ENCODE assay signal across 36 mouse cellular contexts in genomic region chr8:93221896-93222295, GRCm38 (mm10). TPM values are rescaled to one million over a fixed set of nuclear protein-coding genes. Genes with fewer than 3 reads are reported as not detected.
"Had no signal": no experiment of that assay in that cellular context is flagged by ENCODE, and none has a peak within 500 bp of the region (broad histone marks: within the 10 kb centered on the region; RNA-seq: fewer than 3 reads in every experiment).

No protein-coding gene starts in this region.

- DNase-seq: forebrain, postnatal 0 days; gastrocnemius, postnatal 14 days; gastrocnemius, postnatal 36 days; heart, adult 11 months; heart, adult 2 months; heart, postnatal 14 days; heart, postnatal 36 days; layer of hippocampus, adult 9-11 months; layer of hippocampus, postnatal 36 days; left cerebral cortex, postnatal 4 days; lung, adult 18-20 months had no signal

- H3K4me1 ChIP-seq: forebrain, embryonic 15.5 days; hindbrain, embryonic 13.5 days; hindbrain, embryonic 15.5 days; limb, embryonic 13.5 days; limb, embryonic 15.5 days; liver, embryonic 12.5 days had no signal

- H3K27me3 ChIP-seq: forebrain, embryonic 15.5 days; heart, embryonic 13.5 days; heart, embryonic 15.5 days; hindbrain, embryonic 13.5 days; hindbrain, embryonic 15.5 days; limb, embryonic 13.5 days; limb, embryonic 15.5 days; liver, embryonic 12.5 days had no signal

- ATAC-seq: forebrain, embryonic 15.5 days; forebrain, postnatal 0 days; hindbrain, postnatal 0 days; intestine, embryonic 16.5 days; liver, embryonic 12.5 days had no signal

- H3K9ac ChIP-seq: forebrain, embryonic 15.5 days; forebrain, postnatal 0 days; heart, embryonic 13.5 days; heart, embryonic 15.5 days; hindbrain, embryonic 13.5 days; hindbrain, embryonic 15.5 days; limb, embryonic 13.5 days; limb, embryonic 15.5 days; liver, embryonic 12.5 days; liver, embryonic 14.5 days had no signal

- H3K4me2 ChIP-seq: forebrain, embryonic 15.5 days; heart, embryonic 11.5 days; heart, embryonic 13.5 days; heart, embryonic 15.5 days; hindbrain, embryonic 13.5 days; hindbrain, embryonic 15.5 days; limb, embryonic 13.5 days; limb, embryonic 15.5 days; liver, embryonic 12.5 days had no signal

- H3K9me3 ChIP-seq: forebrain, embryonic 15.5 days; heart, embryonic 13.5 days; heart, embryonic 15.5 days; hindbrain, embryonic 13.5 days; hindbrain, embryonic 15.5 days; limb, embryonic 13.5 days; limb, embryonic 15.5 days; liver, embryonic 12.5 days had no signal

- H3K36me3 ChIP-seq: forebrain, embryonic 15.5 days; heart, embryonic 13.5 days; heart, embryonic 15.5 days; hindbrain, embryonic 13.5 days; hindbrain, embryonic 15.5 days; limb, embryonic 13.5 days; limb, embryonic 15.5 days; liver, embryonic 12.5 days had no signal

- H3K4me3 ChIP-seq: forebrain, embryonic 15.5 days; heart, adult 2 months; heart, embryonic 13.5 days; heart, embryonic 15.5 days; hindbrain, embryonic 13.5 days; hindbrain, embryonic 15.5 days; limb, embryonic 13.5 days; limb, embryonic 15.5 days; liver, embryonic 12.5 days had no signal

- H3K27ac ChIP-seq: forebrain, embryonic 15.5 days; heart, adult 2 months; heart, embryonic 13.5 days; heart, embryonic 15.5 days; hindbrain, embryonic 13.5 days; hindbrain, embryonic 15.5 days; hindbrain, postnatal 0 days; kidney, postnatal 0 days; limb, embryonic 13.5 days; limb, embryonic 15.5 days; liver, embryonic 12.5 days; liver, embryonic 14.5 days had no signal

RNA-seq across cellular contexts. Expression of gene Ces1e, which starts 7.5 kb away (rescaled TPM):
- total RNA-seq: forebrain, postnatal 0 days; hematopoietic stem cell, adult 5-6 weeks; hindbrain, postnatal 0 days; layer of hippocampus, adult 18-20 months; layer of hippocampus, adult 8-10 months; layer of hippocampus, postnatal 14 days; layer of hippocampus, postnatal 36 days; left cerebral cortex, adult 18-20 months; left cerebral cortex, adult 8-10 months; left cerebral cortex, postnatal 10 days; left cerebral cortex, postnatal 25 days; left cerebral cortex, postnatal 4 days had no signal
- polyA plus RNA-seq: forebrain, embryonic 15.5 days; forebrain, postnatal 0 days; heart, embryonic 11.5 days; heart, embryonic 13.5 days; hindbrain, embryonic 11.5 days; hindbrain, embryonic 13.5 days; hindbrain, embryonic 15.5 days; hindbrain, postnatal 0 days; limb, embryonic 11.5 days; limb, embryonic 13.5 days; limb, embryonic 15.5 days had no signal

RNA-seq across cellular contexts. Expression of gene Ces1d, which starts 24.3 kb away (rescaled TPM):
- total RNA-seq: forebrain, postnatal 0 days; hematopoietic stem cell, adult 5-6 weeks; hindbrain, postnatal 0 days; layer of hippocampus, postnatal 14 days; left cerebral cortex, postnatal 10 days; left cerebral cortex, postnatal 25 days; left cerebral cortex, postnatal 4 days had no signal
- polyA plus RNA-seq: forebrain, embryonic 15.5 days; hindbrain, embryonic 11.5 days; limb, embryonic 11.5 days had no signal

RNA-seq across cellular contexts. Expression of gene Ces1f, which starts 57.7 kb away (rescaled TPM):
- total RNA-seq: forebrain, postnatal 0 days; gastrocnemius, postnatal 14 days; hematopoietic stem cell, adult 5-6 weeks; hindbrain, postnatal 0 days; layer of hippocampus, adult 18-20 months; layer of hippocampus, adult 8-10 months; layer of hippocampus, postnatal 14 days; layer of hippocampus, postnatal 36 days; left cerebral cortex, adult 18-20 months; left cerebral cortex, postnatal 10 days; left cerebral cortex, postnatal 25 days; left cerebral cortex, postnatal 4 days had no signal
- polyA plus RNA-seq: forebrain, embryonic 15.5 days; forebrain, postnatal 0 days; heart, embryonic 11.5 days; heart, postnatal 0 days; hindbrain, embryonic 11.5 days; hindbrain, embryonic 13.5 days; hindbrain, embryonic 15.5 days; hindbrain, postnatal 0 days; intestine, embryonic 14.5 days; limb, embryonic 11.5 days; limb, embryonic 13.5 days; limb, embryonic 15.5 days had no signal
